Mouse (Mus musculus) hindbrain, embryonic 15.5 days (tissue): ENCODE measurements around the gene Mpp6. TPM values are rescaled to one million over a fixed set of nuclear protein-coding genes. Genes with fewer than 3 reads are reported as not detected.

ENCODE experiments used
- ATAC-seq: fragments of 200-750 bp; cut with Nextera tagmentation; 2 replicates; pipeline ENCODE4 v1.8.0; 2017; ENCODE audit warnings: low read depth, moderate number of reproducible peaks, moderate TSS enrichment; ENCODE audit not compliant: low FRiP score
- H3K27ac ChIP-seq: fragments of 300-500 bp; sonication (generic); replicated peaks from 2 replicates; pipeline ENCODE4 v1.5.1; 2015; ENCODE audit warnings: mild to moderate bottlenecking, inconsistent platforms
- H3K27me3 ChIP-seq: fragments of 300-500 bp; sonication (generic); 2 replicates; pipeline ENCODE4 v1.6.1; 2015; ENCODE audit warnings: control low read depth, inconsistent platforms
- H3K36me3 ChIP-seq: fragments of 300-500 bp; sonication (generic); 2 replicates; pipeline ENCODE4 v1.6.1; 2015; ENCODE audit warnings: control low read depth, inconsistent platforms
- H3K4me1 ChIP-seq: fragments of 300-500 bp; sonication (generic); replicated peaks from 2 replicates; pipeline ENCODE4 v1.6.1; 2015; ENCODE audit warnings: control low read depth, inconsistent platforms
- H3K4me2 ChIP-seq: fragments of 300-500 bp; sonication (generic); 2 replicates; pipeline ENCODE4 v1.6.1; 2015; ENCODE audit warnings: moderate library complexity, mild to moderate bottlenecking, inconsistent platforms
- H3K4me3 ChIP-seq: fragments of 300-500 bp; sonication (generic); 2 replicates; pipeline ENCODE4 v1.5.1; 2015; ENCODE audit warnings: mild to moderate bottlenecking, inconsistent platforms
- H3K9ac ChIP-seq: fragments of 300-500 bp; sonication (generic); 2 replicates; pipeline ENCODE4 v1.6.1; 2015; ENCODE audit warnings: inconsistent platforms
- H3K9me3 ChIP-seq: fragments of 300-500 bp; sonication (generic); 2 replicates; pipeline ENCODE4 v1.6.1; 2016; ENCODE audit warnings: control low read depth, inconsistent platforms
- WGBS: fragments of 180-500 bp; shearing (Covaris S2); methylation state at CpG from one replicate; pipeline ENCODE4 v1.1.7; 2015; 5-methylcytosine and 5-hydroxymethylcytosine counted together
- polyA plus RNA-seq: library from polyadenylated mRNA; unstranded; fragments of >200 nt; fragmentation: Nextera tagmentation; extraction: Ambion mirVana; gene quantifications from 2 replicates; pipeline ENCODE4 v1.2.1, GENCODE M21; 2015

Mpp6 gene
- polyA plus RNA-seq, 1 experiment from 2014 or later, result 58.3 TPM

GRCm38 (mm10) chr6:50163013-50163412 lies 53.0 kb downstream of the Mpp6 start:
- H3K9ac ChIP-seq, result no peak overlapping the region
- H3K27ac ChIP-seq, result no peak overlapping the region
- no peaks in the 10 kb centered on the region for H3K9me3 ChIP-seq
- no peaks in the 10 kb centered on the region for H3K27me3 ChIP-seq
- H3K4me3 ChIP-seq, result no peak overlapping the region
- H3K36me3 ChIP-seq, result no peaks in the 10 kb centered on the region
- H3K4me2 ChIP-seq, result no peak overlapping the region
- 90% methylated on average over 3 of the region's 3 CpGs for WGBS
- no peaks in the 10 kb centered on the region for H3K4me1 ChIP-seq
- ATAC-seq, result no peak

- Histone ChIP-seq H3K4me2 (no peak overlapping the region), H3K27ac (no peak overlapping the region), H3K4me1 (no peaks in the 10 kb centered on the region), H3K9me3 (no peaks in the 10 kb centered on the region), H3K9ac (no peak overlapping the region), H3K27me3 (no peaks in the 10 kb centered on the region), H3K4me3 (no peak overlapping the region), H3K36me3 (peaks cover 9% of the 10 kb centered on the region; the same call in 1 of the 2 replicates)
- ATAC-seq, result no peak
- WGBS, result 87% methylated on average over 4 of the region's 4 CpGs
Measured at GRCm38 (mm10) chr6:50168821-50169220, 58.8 kb downstream of the Mpp6 start.

- no peak for ATAC-seq
- no peak overlapping the region for H3K27ac ChIP-seq
- H3K4me3 ChIP-seq, result no peak overlapping the region
- no peak overlapping the region for H3K9ac ChIP-seq
- H3K4me2 ChIP-seq, result no peak overlapping the region
- no peaks in the 10 kb centered on the region for H3K27me3 ChIP-seq
- H3K9me3 ChIP-seq, result no peaks in the 10 kb centered on the region
- peaks cover 9% of the 10 kb centered on the region; the same call in 1 of the 2 replicates for H3K36me3 ChIP-seq
- H3K4me1 ChIP-seq, result no peaks in the 10 kb centered on the region
Measured at GRCm38 (mm10) chr6:50169771-50170170, 59.7 kb downstream of the Mpp6 start.

GRCm38 (mm10) chr6:50175736-50176135 lies 65.7 kb downstream of the Mpp6 start:
- Histone ChIP-seq H3K9ac (no peak overlapping the region), H3K4me1 (no peaks in the 10 kb centered on the region), H3K27me3 (no peaks in the 10 kb centered on the region), H3K4me2 (no peak overlapping the region), H3K27ac (no peak overlapping the region), H3K4me3 (no peak overlapping the region), H3K9me3 (no peaks in the 10 kb centered on the region), H3K36me3 (peaks cover 9% of the 10 kb centered on the region; the same call in 1 of the 2 replicates)
- WGBS, result 85% methylated on average over 1 of the region's 1 CpGs
- no peak for ATAC-seq

DNA sequence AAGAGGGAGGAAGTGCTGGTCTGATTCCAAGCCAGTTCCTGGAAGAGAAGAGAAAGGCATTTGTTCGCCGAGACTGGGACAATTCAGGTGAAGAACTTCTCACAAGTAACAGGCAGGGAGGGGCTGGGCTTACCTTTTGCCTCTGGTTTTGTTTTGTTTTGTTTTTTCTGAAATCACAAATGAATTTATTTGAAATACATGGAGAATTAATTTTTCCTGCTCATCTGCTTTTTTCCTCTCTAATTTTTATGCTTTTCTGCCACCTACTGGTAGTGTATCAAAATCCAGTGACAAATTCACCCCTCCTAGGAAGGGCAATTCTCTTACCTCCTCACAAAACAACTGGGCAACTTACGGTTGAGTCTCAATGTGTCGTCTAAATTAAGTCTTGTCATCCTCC lies 70.1 kb downstream of the Mpp6 start:
- no peak overlapping the region for H3K9ac ChIP-seq
- no peak overlapping the region for H3K4me3 ChIP-seq
- no peaks in the 10 kb centered on the region for H3K9me3 ChIP-seq
- peaks cover 14% of the 10 kb centered on the region for H3K36me3 ChIP-seq
- no peaks in the 10 kb centered on the region for H3K27me3 ChIP-seq
- no peak for ATAC-seq
- H3K4me1 ChIP-seq, result no peaks in the 10 kb centered on the region
- H3K4me2 ChIP-seq, result no peak overlapping the region
- 72% methylated on average over 4 of the region's 4 CpGs for WGBS
- H3K27ac ChIP-seq, result no peak overlapping the region

GRCm38 (mm10) chr6:50187955-50188354 lies 77.9 kb downstream of the Mpp6 start:
- Histone ChIP-seq H3K4me2 (no peak overlapping the region), H3K27ac (no peak overlapping the region), H3K36me3 (peaks cover 17% of the 10 kb centered on the region), H3K4me3 (no peak overlapping the region), H3K9ac (no peak overlapping the region), H3K27me3 (no peaks in the 10 kb centered on the region), H3K4me1 (no peaks in the 10 kb centered on the region), H3K9me3 (no peaks in the 10 kb centered on the region)
- 90% methylated on average over 4 of the region's 4 CpGs for WGBS
- ATAC-seq, result no peak

DNA sequence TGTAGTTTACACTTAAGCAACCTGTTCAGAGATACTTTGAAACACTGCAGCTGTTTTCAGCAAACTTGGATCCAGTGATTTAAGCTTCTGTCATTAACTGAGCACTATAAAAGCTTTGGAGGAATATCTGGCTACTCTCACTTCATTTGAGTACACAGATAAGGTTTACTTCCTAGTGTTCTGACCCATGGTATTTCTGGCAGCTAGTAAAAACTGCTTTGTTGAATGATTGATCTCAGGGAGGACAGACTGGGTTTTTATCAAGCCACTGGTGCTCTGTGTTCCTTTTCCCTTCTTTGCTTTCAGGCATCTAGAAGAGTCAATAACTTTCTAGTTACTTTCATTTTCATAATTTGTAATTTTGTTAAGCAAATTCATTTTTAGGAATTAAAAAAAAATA lies 79.3 kb downstream of the Mpp6 start:
- Histone ChIP-seq H3K4me3 (no peak overlapping the region), H3K27ac (no peak overlapping the region), H3K36me3 (peaks cover 10% of the 10 kb centered on the region; the same call in 1 of the 2 replicates), H3K4me1 (no peaks in the 10 kb centered on the region), H3K27me3 (no peaks in the 10 kb centered on the region), H3K4me2 (no peak overlapping the region), H3K9ac (no peak overlapping the region), H3K9me3 (no peaks in the 10 kb centered on the region)
- ATAC-seq, result no peak

GRCm38 (mm10) chr6:50191605-50192004 lies 81.6 kb downstream of the Mpp6 start:
- WGBS, result 93% methylated on average over 3 of the region's 3 CpGs
- Histone ChIP-seq H3K36me3 (peaks cover 17% of the 10 kb centered on the region; the same call in 1 of the 2 replicates), H3K9ac (no peak overlapping the region), H3K9me3 (no peaks in the 10 kb centered on the region), H3K4me2 (no peak overlapping the region), H3K27me3 (no peaks in the 10 kb centered on the region), H3K27ac (no peak overlapping the region), H3K4me1 (no peaks in the 10 kb centered on the region), H3K4me3 (no peak overlapping the region)
- ATAC-seq, result no peak

DNA sequence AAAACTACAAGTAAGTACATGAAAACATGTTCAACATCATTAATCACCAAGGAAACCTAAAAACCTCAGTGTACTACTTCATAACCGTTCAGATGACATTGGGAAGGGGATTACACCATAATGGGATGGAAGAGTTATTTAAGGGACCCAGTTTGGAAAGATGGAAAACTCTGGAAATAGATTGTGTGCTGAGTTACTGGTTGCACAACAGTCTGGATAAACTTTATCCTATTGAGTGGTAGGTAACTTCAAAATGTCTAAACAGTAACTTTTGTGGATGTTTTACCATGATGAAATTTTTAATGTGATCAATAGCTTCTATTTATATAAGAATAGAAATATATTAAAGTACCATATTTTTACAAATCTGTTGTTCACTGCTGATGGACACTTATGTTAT lies 82.1 kb downstream of the Mpp6 start:
- peaks cover 17% of the 10 kb centered on the region; the same call in 1 of the 2 replicates for H3K36me3 ChIP-seq
- H3K4me3 ChIP-seq, result no peak overlapping the region
- H3K27me3 ChIP-seq, result no peaks in the 10 kb centered on the region
- no peak overlapping the region for H3K4me2 ChIP-seq
- no peaks in the 10 kb centered on the region for H3K9me3 ChIP-seq
- no peak overlapping the region for H3K27ac ChIP-seq
- 89% methylated on average over 1 of the region's 1 CpGs for WGBS
- no peaks in the 10 kb centered on the region for H3K4me1 ChIP-seq
- ATAC-seq, result no peak
- H3K9ac ChIP-seq, result no peak overlapping the region

DNA sequence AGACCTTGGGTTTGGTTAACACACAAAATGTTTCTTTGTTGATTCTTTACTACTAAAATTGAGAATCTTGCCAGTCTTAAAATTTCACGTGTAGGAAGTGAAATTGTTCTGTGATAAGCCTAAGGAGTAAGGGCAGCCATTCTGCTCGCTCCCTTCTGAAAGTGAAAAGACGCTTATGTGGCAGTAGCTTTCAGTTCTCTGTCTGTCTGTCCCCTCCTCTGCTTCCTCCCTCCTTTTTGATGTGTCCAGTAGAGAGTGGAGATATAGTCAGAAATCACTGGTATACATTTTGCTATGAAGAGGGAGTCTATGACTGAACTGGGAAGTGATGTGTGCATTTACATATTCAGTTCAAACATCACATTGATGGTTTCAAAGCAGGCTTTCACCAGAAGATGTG lies 82.8 kb downstream of the Mpp6 start:
- Histone ChIP-seq H3K27me3 (no peaks in the 10 kb centered on the region), H3K4me3 (no peak overlapping the region), H3K36me3 (peaks cover 23% of the 10 kb centered on the region), H3K27ac (no peak overlapping the region), H3K9ac (no peak overlapping the region), H3K4me1 (no peaks in the 10 kb centered on the region), H3K4me2 (no peak overlapping the region), H3K9me3 (no peaks in the 10 kb centered on the region)
- 93% methylated on average over 3 of the region's 3 CpGs for WGBS
- ATAC-seq, result no peak

- 93% methylated on average over 5 of the region's 5 CpGs for WGBS
- no peak overlapping the region for H3K27ac ChIP-seq
- H3K9me3 ChIP-seq, result no peaks in the 10 kb centered on the region
- no peak overlapping the region for H3K4me2 ChIP-seq
- peaks cover 28% of the 10 kb centered on the region for H3K36me3 ChIP-seq
- no peak overlapping the region for H3K4me3 ChIP-seq
- no peaks in the 10 kb centered on the region for H3K27me3 ChIP-seq
- no peak overlapping the region for H3K9ac ChIP-seq
- ATAC-seq, result no peak
- no peaks in the 10 kb centered on the region for H3K4me1 ChIP-seq
Measured at GRCm38 (mm10) chr6:50193851-50194250, 83.8 kb downstream of the Mpp6 start.

GRCm38 (mm10) chr6:50204356-50204755 lies 94.3 kb downstream of the Mpp6 start:
- 91% methylated on average over 4 of the region's 4 CpGs for WGBS
- Histone ChIP-seq H3K4me1 (no peaks in the 10 kb centered on the region), H3K9me3 (no peaks in the 10 kb centered on the region), H3K4me2 (no peak overlapping the region), H3K27ac (no peak overlapping the region), H3K9ac (no peak overlapping the region), H3K36me3 (0 out of 2 replicates have a peak, but pooled peaks cover 4% of the 10 kb centered on the region), H3K4me3 (no peak overlapping the region), H3K27me3 (no peaks in the 10 kb centered on the region)
- ATAC-seq, result no peak

DNA sequence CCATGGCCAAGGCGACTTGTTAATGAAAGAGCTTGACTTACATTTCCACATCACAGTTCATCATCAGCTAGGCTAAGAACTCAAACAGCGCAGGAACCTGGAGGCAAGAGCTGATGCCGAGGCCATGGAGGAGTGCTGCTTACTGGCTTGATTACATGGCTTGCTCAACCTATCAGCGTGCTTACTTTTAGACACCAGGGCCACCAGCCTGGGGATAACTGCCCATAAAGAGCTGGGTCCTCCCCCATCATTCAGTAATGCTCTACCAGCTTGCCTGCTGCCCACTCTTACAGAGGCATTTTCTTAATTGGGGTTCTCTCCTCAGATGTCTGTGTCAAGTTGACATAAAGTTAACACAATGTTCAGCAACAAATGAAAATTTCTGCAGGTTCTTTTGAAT lies 95.1 kb downstream of the Mpp6 start:
- Histone ChIP-seq H3K9ac (no peak overlapping the region), H3K4me3 (no peak overlapping the region), H3K27me3 (no peaks in the 10 kb centered on the region), H3K4me1 (no peaks in the 10 kb centered on the region), H3K27ac (no peak overlapping the region), H3K9me3 (no peaks in the 10 kb centered on the region), H3K36me3 (0 out of 2 replicates have a peak, but pooled peaks cover 4% of the 10 kb centered on the region), H3K4me2 (no peak overlapping the region)
- 95% methylated on average over 4 of the region's 4 CpGs for WGBS
- ATAC-seq, result no peak
